Mouse (Mus musculus) lung, postnatal 0 days (tissue): ENCODE data around the gene Ppih. TPM values are rescaled to one million over a fixed set of nuclear protein-coding genes. Genes with fewer than 3 reads are reported as not detected.

Source experiments
- ATAC-seq: fragments of 200-750 bp; cut with Nextera tagmentation; 2 replicates; pipeline ENCODE4 v1.8.0; 2017; ENCODE audit warnings: moderate library complexity
- DNase-seq: peaks from one replicate; pipeline ENCODE4 v3.0.0-alpha.2; 2016; ENCODE audit warnings: low spot score
- H3K27ac ChIP-seq: fragments of 300-500 bp; sonication (generic); 2 replicates; pipeline ENCODE4 v1.5.1; 2014; ENCODE audit warnings: antibody characterized with exemption, mild to moderate bottlenecking, low read length, mixed read lengths
- H3K27me3 ChIP-seq: fragments of 300-500 bp; sonication (generic); replicated peaks from 2 replicates; pipeline ENCODE4 v1.6.1; 2014; ENCODE audit warnings: low read length, mixed read lengths; ENCODE audit not compliant: insufficient read depth
- H3K36me3 ChIP-seq: fragments of 300-500 bp; sonication (generic); 2 replicates; pipeline ENCODE4 v1.6.1; 2014; ENCODE audit warnings: low read length, mixed read lengths; ENCODE audit not compliant: insufficient read depth
- H3K4me1 ChIP-seq: fragments of 300-500 bp; sonication (generic); 2 replicates; pipeline ENCODE4 v1.6.1; 2014; ENCODE audit warnings: antibody characterized with exemption, low read depth, low read length, mixed read lengths; ENCODE audit not compliant: insufficient read depth
- H3K4me2 ChIP-seq: fragments of 300-500 bp; sonication (generic); replicated peaks from 2 replicates; pipeline ENCODE4 v1.6.1; 2014; ENCODE audit warnings: low read depth, mild to moderate bottlenecking, low read length, moderate library complexity, mixed read lengths
- H3K4me3 ChIP-seq: fragments of 300-500 bp; sonication (generic); 2 replicates; pipeline ENCODE4 v1.5.1; 2014; ENCODE audit warnings: low read depth, low read length
- H3K9ac ChIP-seq: fragments of 300-500 bp; sonication (generic); replicated peaks from 2 replicates; pipeline ENCODE4 v1.6.1; 2014; ENCODE audit warnings: low read depth, mild to moderate bottlenecking
- H3K9me3 ChIP-seq: fragments of 300-500 bp; sonication (generic); 2 replicates; pipeline ENCODE4 v1.6.1; 2016; ENCODE audit warnings: low read length, mixed read lengths
- CTCF ChIP-seq: IDR thresholded peaks from 2 replicates; pipeline ENCODE4 v1.5.1; 2016; ENCODE audit warnings: antibody characterized with exemption, mild to moderate bottlenecking
- EP300 ChIP-seq: IDR thresholded peaks from 2 replicates; pipeline ENCODE4 v1.6.1; 2016; ENCODE audit warnings: antibody characterized with exemption, mild to moderate bottlenecking, control low read depth
- WGBS: fragments of 180-500 bp; shearing (Covaris S2); extraction: QIAGEN DNeasy Blood & Tissue Kit; methylation state at CpG from one replicate; pipeline ENCODE4 v1.1.7; 2014; 5-methylcytosine and 5-hydroxymethylcytosine counted together
- polyA plus RNA-seq: library from polyadenylated mRNA; unstranded; fragments of >200 nt; fragmentation: Nextera tagmentation; extraction: Ambion mirVana; gene quantifications from 2 replicates; pipeline ENCODE4 v1.2.1, GENCODE M21; 2015

The Ppih gene
- polyA plus RNA-seq, 1 experiment from 2014 or later: 25.7 TPM

- TF ChIP-seq CTCF: no peak
- TF ChIP-seq EP300: no peak
- Histone ChIP-seq H3K27me3 (no peaks in the 10 kb centered on the region), H3K36me3 (no peaks in the 10 kb centered on the region), H3K4me2 (no peak overlapping the region), H3K4me3 (no peak overlapping the region), H3K9me3 (no peaks in the 10 kb centered on the region), H3K27ac (no peak overlapping the region), H3K4me1 (peaks cover 13% of the 10 kb centered on the region; the same call in 1 of the 2 replicates), H3K9ac (no peak overlapping the region)
- no peak for DNase-seq
- 40% methylated on average over 7 of the region's 7 CpGs for WGBS
- no peak for ATAC-seq
These were observed 68.1 kb downstream of the Ppih start for GRCm38 (mm10) chr4:119252025-119252808.

Other genes with a start within 250 kb of the Ppih start
- gene Slc2a1, start 211.8 kb downstream of the Ppih start, polyA plus RNA-seq: 16.7 and 20.4 TPM in 2 replicates
- 4.6 and 5.8 TPM in 2 replicates for gene Zfp691, start 146.4 kb downstream of the Ppih start, polyA plus RNA-seq
- gene Ermap, start 130.5 kb downstream of the Ppih start, polyA plus RNA-seq: 1.9 and 2.2 TPM in 2 replicates
- 99.9 and 101 TPM in 2 replicates for gene Svbp, start 125.2 kb downstream of the Ppih start, polyA plus RNA-seq
- gene Tmem269, start 102.3 kb downstream of the Ppih start, polyA plus RNA-seq: 0.10 and 0.18 TPM in 2 replicates
- gene AU022252, start 87.8 kb downstream of the Ppih start, polyA plus RNA-seq: 16.9 and 21.1 TPM in 2 replicates
- gene P3h1, start 87.6 kb downstream of the Ppih start, polyA plus RNA-seq: 29.4 and 32.2 TPM in 2 replicates
- not detected in 2 replicates for gene Cldn19, start 65.1 kb downstream of the Ppih start, polyA plus RNA-seq
- gene Ybx1, start 25.9 kb downstream of the Ppih start, polyA plus RNA-seq: 391 and 412 TPM in 2 replicates
- gene Ccdc30, start 95.0 kb upstream of the Ppih start, polyA plus RNA-seq: 7.3 and 7.8 TPM in 2 replicates
- 28.4 and 30.5 TPM in 2 replicates for gene Ppcs, start 101.9 kb upstream of the Ppih start, polyA plus RNA-seq
- gene Zmynd12, start 102.3 kb upstream of the Ppih start, polyA plus RNA-seq: 2.9 and 3.3 TPM in 2 replicates
- gene Rimkla, start 172.1 kb upstream of the Ppih start, polyA plus RNA-seq: 0.30 and 0.31 TPM in 2 replicates
- gene Foxj3, start 216.5 kb upstream of the Ppih start, polyA plus RNA-seq: 10.1 and 11.6 TPM in 2 replicates
- 5.9 TPM in 2 replicates for gene Frg2f1, start 219.0 kb upstream of the Ppih start, polyA plus RNA-seq